Mouse (Mus musculus): Measurements from ENCODE around the gene Tfap2e. TPM values are rescaled to one million over a fixed set of nuclear protein-coding genes. Genes with fewer than 3 reads are reported as not detected.

Gene Tfap2e
- total and polyA plus RNA-seq, 3 experiments, result 0.12 TPM; not detected in 2

- TF ChIP-seq CTCF (IDR thresholded peaks at IDR 0.05) (no peak), POLR2A (IDR thresholded peaks at IDR 0.05; ENCODE audit: insufficient read depth, low read depth, low read length) (no peak)
- 77% methylated on average over 2 of the region's 2 CpGs for WGBS
- Histone ChIP-seq H3K9ac (ENCODE audit: low read depth, low read length) (no peak overlapping the region), H3K4me1 (ENCODE audit: control insufficient read depth, insufficient read depth, low read length) (no peaks in the 10 kb centered on the region), H3K4me3 (no peak overlapping the region), H3K36me3 (ENCODE audit: control insufficient read depth, insufficient read depth, low read length) (peaks cover 3% of the 10 kb centered on the region), H3K79me2 (replicated peaks; ENCODE audit: control insufficient read depth, insufficient read depth, low read length) (no peaks in the 10 kb centered on the region), H3K27ac (no peak overlapping the region), H3K27me3 (ENCODE audit: control insufficient read depth, insufficient read depth, low read length) (no peaks in the 10 kb centered on the region)
- intact Hi-C loops (cut with DNase I), result loop anchor here (10.0 kb wide), 1 partner anchor 205 kb away; the partner anchor contains the start of gene Zmym4
- no peak for DNase-seq
Measured at GRCm38 (mm10) chr4:126759435-126759834, 23.4 kb upstream of the Tfap2e start.

- DNase-seq, result no peak
- Histone ChIP-seq H3K79me2 (replicated peaks; ENCODE audit: control insufficient read depth, insufficient read depth, low read length) (no peaks in the 10 kb centered on the region), H3K9ac (ENCODE audit: low read depth, low read length) (no peak overlapping the region), H3K4me3 (no peak overlapping the region), H3K36me3 (ENCODE audit: control insufficient read depth, insufficient read depth, low read length) (peaks cover 3% of the 10 kb centered on the region), H3K27me3 (ENCODE audit: control insufficient read depth, insufficient read depth, low read length) (no peaks in the 10 kb centered on the region), H3K27ac (no peak overlapping the region), H3K4me1 (ENCODE audit: control insufficient read depth, insufficient read depth, low read length) (peaks cover 1% of the 10 kb centered on the region; the same call in 1 of the 2 replicates)
- 66% methylated on average over 5 of the region's 5 CpGs for WGBS
- intact Hi-C loops (cut with DNase I), result loop anchor here (10.0 kb wide), 1 partner anchor 207 kb away; the partner anchor contains the start of gene Zmym4
- TF ChIP-seq POLR2A (IDR thresholded peaks at IDR 0.05; ENCODE audit: insufficient read depth, low read depth, low read length), result no peak
Measured at GRCm38 (mm10) chr4:126758299-126758698, 22.3 kb upstream of the Tfap2e start.

GRCm38 (mm10) chr4:126756766-126757165, 20.7 kb upstream of the Tfap2e start:
- no peak overlapping the region for H3K4me3 ChIP-seq
- peak in 1 of 2 experiments; percentile 43 for DNase-seq
- no peaks in the 10 kb centered on the region for H3K79me2 ChIP-seq (replicated peaks; ENCODE audit: control insufficient read depth, insufficient read depth, low read length)
- no peak overlapping the region for H3K9ac ChIP-seq (ENCODE audit: low read depth, low read length)
- 20% methylated on average over 4 of the region's 4 CpGs for WGBS
- TF ChIP-seq EP300 (IDR thresholded peaks at IDR 0.05; ENCODE audit: insufficient read depth, low read depth, low read length) (no peak), CTCF (IDR thresholded peaks at IDR 0.05) (no peak), POLR2A (IDR thresholded peaks at IDR 0.05; ENCODE audit: insufficient read depth, low read depth, low read length) (no peak)
- H3K36me3 ChIP-seq (ENCODE audit: control insufficient read depth, insufficient read depth, low read length), result peaks cover 3% of the 10 kb centered on the region
- intact Hi-C loops (cut with DNase I), result loop anchor here (10.0 kb wide), 1 partner anchor 208 kb away; the partner anchor contains the start of gene Zmym4
- no peaks in the 10 kb centered on the region for H3K27me3 ChIP-seq (ENCODE audit: control insufficient read depth, insufficient read depth, low read length)
- peaks cover 4% of the 10 kb centered on the region for H3K4me1 ChIP-seq (ENCODE audit: control insufficient read depth, insufficient read depth, low read length)
- no peak overlapping the region for H3K27ac ChIP-seq

GRCm38 (mm10) chr4:126754736-126755374, 18.8 kb upstream of the Tfap2e start:
- Histone ChIP-seq H3K36me3 (ENCODE audit: control insufficient read depth, insufficient read depth, low read length) (peaks cover 3% of the 10 kb centered on the region), H3K79me2 (replicated peaks; ENCODE audit: control insufficient read depth, insufficient read depth, low read length) (no peaks in the 10 kb centered on the region), H3K4me1 (ENCODE audit: control insufficient read depth, insufficient read depth, low read length) (peaks cover 4% of the 10 kb centered on the region), H3K27me3 (ENCODE audit: control insufficient read depth, insufficient read depth, low read length) (no peaks in the 10 kb centered on the region), H3K9ac (ENCODE audit: low read depth, low read length) (no peak overlapping the region), H3K27ac (no peak overlapping the region), H3K4me3 (no peak overlapping the region; the same call in 1 of the 2 replicates)
- intact Hi-C loops (cut with DNase I), result loop anchor here (5.0 to 10.0 kb wide), 2 partner anchors 78 to 210 kb away; partner anchors contain the start of genes Psmb2 and Zmym4
- TF ChIP-seq EP300 (IDR thresholded peaks at IDR 0.05; ENCODE audit: insufficient read depth, low read depth, low read length) (no peak), CTCF (IDR thresholded peaks at IDR 0.05) (no peak), POLR2A (IDR thresholded peaks at IDR 0.05; ENCODE audit: insufficient read depth, low read depth, low read length) (no peak)
- DNase-seq, result no peak
- WGBS, result 52% methylated on average over 12 of the region's 12 CpGs

- 2% methylated on average over 12 of the region's 12 CpGs for WGBS
- TF ChIP-seq CTCF (IDR thresholded peaks at IDR 0.05) (no peak), EP300 (IDR thresholded peaks at IDR 0.05; ENCODE audit: insufficient read depth, low read depth, low read length) (no peak), POLR2A (IDR thresholded peaks at IDR 0.05; ENCODE audit: insufficient read depth, low read depth, low read length) (no peak)
- peak overlapping the region; percentile 91 for H3K9ac ChIP-seq (ENCODE audit: low read depth, low read length)
- peak overlapping the region; percentile 95 for H3K27ac ChIP-seq
- no peaks in the 10 kb centered on the region for H3K79me2 ChIP-seq (replicated peaks; ENCODE audit: control insufficient read depth, insufficient read depth, low read length)
- intact Hi-C loops (cut with DNase I), result loop anchor here (5.0 to 10.0 kb wide), 2 partner anchors 77 to 211 kb away; partner anchors contain the start of genes Psmb2 and Zmym4
- H3K27me3 ChIP-seq (ENCODE audit: control insufficient read depth, insufficient read depth, low read length), result no peaks in the 10 kb centered on the region
- H3K4me1 ChIP-seq (ENCODE audit: control insufficient read depth, insufficient read depth, low read length), result peaks cover 6% of the 10 kb centered on the region
- peak overlapping the region; percentile 88 for H3K4me3 ChIP-seq
- peaks cover 3% of the 10 kb centered on the region for H3K36me3 ChIP-seq (ENCODE audit: control insufficient read depth, insufficient read depth, low read length)
- no peak for DNase-seq
Measured at GRCm38 (mm10) chr4:126754231-126754611, 18.2 kb upstream of the Tfap2e start.
